Mouse (Mus musculus): ENCODE measurements at regions not wholly inside any gene's neighbourhood (a gene's known extent, or its start where the extent isn't known, plus 50 kb on each side); places are given as distances from the start of the nearest gene placed in this dataset.

- Histone ChIP-seq H3K9me3 (replicated peaks) (no peaks in the 10 kb centered on the region), H3K9ac (replicated peaks) (no peak overlapping the region), H3K4me2 (no peak overlapping the region), H3K27ac (replicated peaks) (no peak overlapping the region), H3K4me1 (no peaks in the 10 kb centered on the region), H3K27me3 (replicated peaks) (no peaks in the 10 kb centered on the region), H3K4me3 (replicated peaks) (no peak overlapping the region), H3K36me3 (no peaks in the 10 kb centered on the region)
- peak; percentile 41; the same call in 1 of the 2 replicates for ATAC-seq (ENCODE audit: low FRiP score)
- WGBS: 0% methylated on average over 1 of the region's 1 CpGs
Measured at GRCm38 (mm10) chr17:75893559-75893958, 341.8 kb upstream of the Fam98a start.

DNA sequence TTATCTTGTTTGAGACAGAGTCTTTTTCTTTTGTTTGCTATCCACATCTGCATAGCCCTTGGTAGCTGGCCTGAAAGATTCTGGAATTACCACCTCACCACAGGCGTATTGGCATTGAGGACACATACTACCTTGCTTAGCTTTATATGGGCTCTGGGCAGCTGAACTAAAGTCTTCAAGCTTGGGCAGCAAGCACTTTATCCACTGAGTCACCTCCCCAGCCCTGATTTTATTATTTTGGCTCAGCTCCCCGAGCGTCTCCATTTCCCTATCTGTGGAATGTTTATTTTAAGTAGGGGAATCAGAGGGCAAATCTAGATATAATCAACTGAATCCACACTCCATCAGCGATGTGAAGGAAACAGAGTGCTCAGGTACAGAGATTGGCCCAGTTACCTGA, 340.4 kb upstream of the Fam98a start:
- H3K27ac ChIP-seq (replicated peaks): no peak overlapping the region
- H3K4me1 ChIP-seq: no peaks in the 10 kb centered on the region
- H3K4me3 ChIP-seq (replicated peaks): no peak overlapping the region
- H3K36me3 ChIP-seq: no peaks in the 10 kb centered on the region
- no peaks in the 10 kb centered on the region for H3K27me3 ChIP-seq (replicated peaks)
- H3K9ac ChIP-seq (replicated peaks): no peak overlapping the region
- WGBS: 84% methylated on average over 4 of the region's 4 CpGs
- no peak overlapping the region for H3K4me2 ChIP-seq
- H3K9me3 ChIP-seq (replicated peaks): no peaks in the 10 kb centered on the region
- no peak for ATAC-seq (ENCODE audit: low FRiP score)

DNA sequence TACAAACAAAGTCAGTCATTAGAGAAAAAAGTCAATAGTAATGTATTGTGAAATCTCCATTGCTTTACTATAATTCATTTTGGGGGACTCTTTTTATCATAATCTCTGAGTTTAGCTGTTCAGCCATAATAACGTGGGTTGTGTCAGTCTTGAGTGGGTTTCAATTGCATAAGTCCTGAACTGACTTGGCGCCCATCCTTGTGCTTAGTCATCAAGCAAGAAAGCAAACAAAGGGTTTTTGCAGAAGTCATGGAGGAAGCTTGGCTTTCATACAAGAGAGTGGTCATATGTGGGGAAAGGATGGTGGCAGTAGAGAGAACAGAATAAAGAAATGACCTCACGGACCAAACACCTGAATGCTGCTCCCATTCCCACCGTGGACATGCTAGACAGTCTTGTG, 339.8 kb upstream of the Fam98a start:
- Histone ChIP-seq H3K9ac (replicated peaks) (no peak overlapping the region), H3K36me3 (no peaks in the 10 kb centered on the region), H3K4me3 (replicated peaks) (no peak overlapping the region), H3K27ac (replicated peaks) (no peak overlapping the region), H3K4me2 (no peak overlapping the region), H3K9me3 (replicated peaks) (no peaks in the 10 kb centered on the region), H3K4me1 (no peaks in the 10 kb centered on the region), H3K27me3 (replicated peaks) (no peaks in the 10 kb centered on the region)
- no peak for ATAC-seq (ENCODE audit: low FRiP score)
- WGBS: 91% methylated on average over 4 of the region's 4 CpGs

- Histone ChIP-seq H3K4me1 (no peaks in the 10 kb centered on the region), H3K36me3 (no peaks in the 10 kb centered on the region), H3K4me3 (replicated peaks) (no peak overlapping the region), H3K9me3 (replicated peaks) (no peaks in the 10 kb centered on the region), H3K4me2 (no peak overlapping the region), H3K27ac (replicated peaks) (no peak overlapping the region), H3K9ac (replicated peaks) (no peak overlapping the region), H3K27me3 (replicated peaks) (no peaks in the 10 kb centered on the region)
- WGBS: 35% methylated on average over 1 of the region's 1 CpGs
- no peak for ATAC-seq (ENCODE audit: low FRiP score)
Measured at GRCm38 (mm10) chr17:75877848-75878247, 326.1 kb upstream of the Fam98a start.

GRCm38 (mm10) chr17:75876895-75877294, 325.1 kb upstream of the Fam98a start:
- H3K27ac ChIP-seq (replicated peaks): no peak overlapping the region
- H3K4me1 ChIP-seq: no peaks in the 10 kb centered on the region
- no peaks in the 10 kb centered on the region for H3K27me3 ChIP-seq (replicated peaks)
- 72% methylated on average over 7 of the region's 7 CpGs for WGBS
- H3K4me2 ChIP-seq: no peak overlapping the region
- H3K4me3 ChIP-seq (replicated peaks): no peak overlapping the region
- no peak for ATAC-seq (ENCODE audit: low FRiP score)
- no peaks in the 10 kb centered on the region for H3K36me3 ChIP-seq
- no peak overlapping the region for H3K9ac ChIP-seq (replicated peaks)
- H3K9me3 ChIP-seq (replicated peaks): no peaks in the 10 kb centered on the region

DNA sequence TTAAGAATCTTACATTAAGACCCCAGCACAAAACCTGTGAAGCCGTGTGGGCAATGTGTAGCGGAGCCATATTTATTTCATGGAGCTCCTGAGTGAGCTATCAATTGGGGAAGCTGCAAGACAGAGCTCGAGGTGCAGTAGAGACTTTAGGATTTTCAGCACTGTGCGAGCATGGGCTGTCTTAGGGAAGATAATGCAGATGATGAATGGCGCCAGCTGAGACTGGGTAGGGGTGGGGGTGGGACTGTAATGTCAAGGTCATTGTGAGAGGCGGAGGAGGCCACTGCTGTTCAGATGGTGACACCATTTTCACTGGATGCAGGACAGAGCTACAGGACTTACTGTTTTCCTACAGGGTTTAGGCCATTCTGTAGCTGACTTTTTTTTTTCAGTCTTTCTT, 322.8 kb upstream of the Fam98a start:
- H3K27me3 ChIP-seq (replicated peaks): no peaks in the 10 kb centered on the region
- no peaks in the 10 kb centered on the region for H3K9me3 ChIP-seq (replicated peaks)
- 76% methylated on average over 6 of the region's 6 CpGs for WGBS
- no peak overlapping the region for H3K9ac ChIP-seq (replicated peaks)
- no peak overlapping the region for H3K4me3 ChIP-seq (replicated peaks)
- H3K27ac ChIP-seq (replicated peaks): no peak overlapping the region
- no peaks in the 10 kb centered on the region for H3K4me1 ChIP-seq
- H3K4me2 ChIP-seq: no peak overlapping the region
- ATAC-seq (ENCODE audit: low FRiP score): no peak
- H3K36me3 ChIP-seq: no peaks in the 10 kb centered on the region

GRCm38 (mm10) chr17:75870492-75870891, 318.7 kb upstream of the Fam98a start:
- no peaks in the 10 kb centered on the region for H3K27me3 ChIP-seq (replicated peaks)
- H3K4me2 ChIP-seq: no peak overlapping the region
- no peak overlapping the region for H3K27ac ChIP-seq (replicated peaks)
- no peak overlapping the region for H3K9ac ChIP-seq (replicated peaks)
- no peaks in the 10 kb centered on the region for H3K36me3 ChIP-seq
- H3K9me3 ChIP-seq (replicated peaks): no peaks in the 10 kb centered on the region
- no peak for ATAC-seq (ENCODE audit: low FRiP score)
- WGBS: 46% methylated on average over 2 of the region's 2 CpGs
- H3K4me3 ChIP-seq (replicated peaks): no peak overlapping the region
- no peaks in the 10 kb centered on the region for H3K4me1 ChIP-seq

- no peaks in the 10 kb centered on the region for H3K4me1 ChIP-seq
- no peaks in the 10 kb centered on the region for H3K27me3 ChIP-seq (replicated peaks)
- no peak overlapping the region for H3K9ac ChIP-seq (replicated peaks)
- H3K4me3 ChIP-seq (replicated peaks): no peak overlapping the region
- H3K9me3 ChIP-seq (replicated peaks): no peaks in the 10 kb centered on the region
- 74% methylated on average over 8 of the region's 8 CpGs for WGBS
- H3K36me3 ChIP-seq: no peaks in the 10 kb centered on the region
- no peak for ATAC-seq (ENCODE audit: low FRiP score)
- H3K4me2 ChIP-seq: no peak overlapping the region
- H3K27ac ChIP-seq (replicated peaks): no peak overlapping the region
Measured at GRCm38 (mm10) chr17:75857015-75857414, 305.3 kb upstream of the Fam98a start.

- 46% methylated on average over 12 of the region's 12 CpGs for WGBS
- H3K27ac ChIP-seq (replicated peaks): no peak overlapping the region
- ATAC-seq (ENCODE audit: low FRiP score): no peak
Measured at GRCm38 (mm10) chr17:75815997-75816626, 264.4 kb upstream of the Fam98a start.

DNA sequence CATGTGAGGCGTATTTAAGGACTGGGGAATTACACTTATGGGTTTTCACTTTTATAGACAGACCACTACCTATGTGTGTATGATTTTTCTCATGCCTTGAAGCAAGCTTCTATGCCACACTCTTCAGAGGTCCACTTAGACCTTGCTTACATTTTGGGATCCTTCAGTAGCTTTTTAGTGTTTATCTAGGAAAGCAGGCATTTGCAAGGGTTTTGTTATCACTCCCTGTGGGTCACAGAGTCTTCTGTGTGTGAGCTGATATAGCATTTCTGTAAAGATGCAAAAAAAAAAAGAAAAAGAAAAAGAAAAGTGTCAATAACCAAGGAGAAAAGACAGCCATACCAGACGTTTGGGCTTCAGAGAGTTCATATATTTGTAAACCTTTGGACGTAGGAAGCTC, 260.4 kb upstream of the Fam98a start:
- H3K9ac ChIP-seq (replicated peaks): no peak overlapping the region
- H3K36me3 ChIP-seq: no peaks in the 10 kb centered on the region
- no peak for ATAC-seq (ENCODE audit: low FRiP score)
- 88% methylated on average over 3 of the region's 3 CpGs for WGBS
- H3K27me3 ChIP-seq (replicated peaks): no peaks in the 10 kb centered on the region
- H3K4me2 ChIP-seq: no peak overlapping the region
- no peaks in the 10 kb centered on the region for H3K9me3 ChIP-seq (replicated peaks)
- H3K27ac ChIP-seq (replicated peaks): no peak overlapping the region
- no peak overlapping the region for H3K4me3 ChIP-seq (replicated peaks)
- no peaks in the 10 kb centered on the region for H3K4me1 ChIP-seq

More at GRCm38 (mm10) chr17:75815997-75816626, 264.4 kb upstream of the Fam98a start:
- Histone ChIP-seq H3K4me3 (replicated peaks) (no peak overlapping the region), H3K9me3 (replicated peaks) (no peaks in the 10 kb centered on the region), H3K9ac (replicated peaks) (no peak overlapping the region), H3K36me3 (no peaks in the 10 kb centered on the region), H3K27me3 (replicated peaks) (no peaks in the 10 kb centered on the region), H3K4me2 (no peak overlapping the region), H3K4me1 (no peaks in the 10 kb centered on the region)

DNA sequence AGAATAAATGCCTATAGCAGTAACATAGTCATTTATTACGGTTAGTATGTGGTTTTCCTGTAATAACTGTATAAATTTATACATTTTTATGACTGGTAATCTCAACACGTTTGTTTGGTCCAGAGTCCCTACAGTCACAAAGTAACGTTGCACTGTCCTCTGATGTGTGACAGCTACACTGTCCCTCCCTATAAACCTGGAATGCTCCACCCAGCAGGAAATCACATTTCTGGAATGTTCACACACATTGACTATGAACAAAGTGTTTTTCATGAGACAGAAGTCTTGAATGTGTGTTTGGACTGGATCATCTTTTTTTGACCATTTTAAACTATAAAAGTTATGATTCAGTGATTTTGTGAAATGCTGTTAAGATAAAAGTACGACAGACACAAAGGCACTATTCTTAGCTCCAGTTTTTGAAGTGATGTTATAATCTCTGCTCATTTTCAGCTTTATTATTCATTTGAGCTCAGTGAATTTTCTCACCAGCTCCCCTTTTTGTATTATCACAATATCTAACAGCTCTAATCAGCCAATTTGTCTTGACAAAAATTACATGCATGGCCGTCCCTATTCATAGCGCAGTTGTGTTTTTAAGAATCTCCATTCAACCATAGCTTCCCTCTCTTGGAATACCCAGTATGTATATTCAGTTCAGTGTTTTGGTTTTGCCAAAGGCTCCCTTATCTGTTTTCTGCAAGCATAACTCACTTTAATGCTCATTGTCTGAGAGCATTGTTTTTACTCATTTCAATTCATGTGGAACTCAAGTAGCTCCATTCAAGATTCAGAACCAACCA, 257.0 kb upstream of the Fam98a start:
- H3K4me1 ChIP-seq: no peaks in the 10 kb centered on the region
- H3K27me3 ChIP-seq (replicated peaks): no peaks in the 10 kb centered on the region
- no peak for ATAC-seq (ENCODE audit: low FRiP score)
- no peaks in the 10 kb centered on the region for H3K36me3 ChIP-seq
- H3K27ac ChIP-seq (replicated peaks): no peak overlapping the region
- H3K4me3 ChIP-seq (replicated peaks): no peak overlapping the region
- no peak overlapping the region for H3K4me2 ChIP-seq
- no peak overlapping the region for H3K9ac ChIP-seq (replicated peaks)
- H3K9me3 ChIP-seq (replicated peaks): no peaks in the 10 kb centered on the region
- WGBS: 36% methylated on average over 6 of the region's 6 CpGs

DNA sequence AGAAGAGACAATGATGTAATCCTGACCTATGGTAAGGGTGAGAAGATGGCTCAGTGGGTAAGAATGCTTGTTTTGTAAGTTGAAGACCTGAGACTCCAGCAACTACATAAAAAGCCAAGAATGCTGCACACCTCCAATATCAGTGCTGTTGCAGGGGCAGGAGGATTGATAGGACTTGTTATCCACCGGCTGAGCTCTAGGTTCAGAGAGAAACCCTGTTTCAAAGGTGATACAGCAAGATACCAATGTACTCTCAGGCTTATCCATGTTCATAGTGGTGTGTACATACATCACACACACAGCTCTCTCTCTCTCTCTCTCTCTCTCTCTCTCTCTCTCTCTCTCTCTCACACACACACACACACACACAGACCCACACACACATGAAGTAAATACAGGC, 256.3 kb upstream of the Fam98a start:
- H3K27me3 ChIP-seq (replicated peaks): no peaks in the 10 kb centered on the region

More for the DNA sequence above, 256.3 kb upstream of the Fam98a start:
- no peak overlapping the region for H3K9ac ChIP-seq (replicated peaks)
- no peak overlapping the region for H3K27ac ChIP-seq (replicated peaks)
- no peak overlapping the region for H3K4me2 ChIP-seq
- no peaks in the 10 kb centered on the region for H3K36me3 ChIP-seq
- no peaks in the 10 kb centered on the region for H3K4me1 ChIP-seq
- no peak for ATAC-seq (ENCODE audit: low FRiP score)
- no peaks in the 10 kb centered on the region for H3K9me3 ChIP-seq (replicated peaks)
- no peak overlapping the region for H3K4me3 ChIP-seq (replicated peaks)
- WGBS: 48% methylated on average over 1 of the region's 1 CpGs

Measured in neural tube, embryonic 15.5 days (tissue).